Mouse (Mus musculus) liver, embryonic 18 days (tissue): ENCODE measurements around the gene Vmn1r124. TPM values are rescaled to one million over a fixed set of nuclear protein-coding genes. Genes with fewer than 3 reads are reported as not detected.

ENCODE experiments used
- polyA plus RNA-seq: library from polyadenylated mRNA; depleted of rRNA; stranded (reverse); fragments of >200 nt; gene quantifications from 2 replicates; pipeline ENCODE4 v1.2.3, GENCODE M21; 2012; rRNA removed

Gene Vmn1r124
- not detected in 2 replicates for polyA plus RNA-seq

GRCm38 (mm10) chr7:21260517-21260916 lies at the start of gene Vmn1r124:
Gene Vmn1r124 (minus strand): TSS chr7:21260617.

GRCm38 (mm10) chr7:21301367-21301766 lies 41.0 kb upstream of the Vmn1r124 start, which contains the start of gene Vmn1r126:
Gene Vmn1r126 (minus strand): TSS chr7:21301467.

GRCm38 (mm10) chr7:21271879-21272278 lies 11.5 kb upstream of the Vmn1r124 start, which contains the start of gene Vmn1r125:
Gene Vmn1r125 (plus strand): TSS chr7:21272179.

Other genes with a start within 250 kb of the Vmn1r124 start
- not detected in 2 replicates for gene Vmn1r119, start 248.2 kb downstream of the Vmn1r124 start, polyA plus RNA-seq
- gene Vmn1r120, start 206.8 kb downstream of the Vmn1r124 start, polyA plus RNA-seq: not detected in 2 replicates
- not detected in 2 replicates for gene Vmn1r121, start 162.1 kb downstream of the Vmn1r124 start, polyA plus RNA-seq
- not detected in 2 replicates for gene Vmn1r122, start 126.5 kb downstream of the Vmn1r124 start, polyA plus RNA-seq
- not detected in 2 replicates for gene Vmn1r123, start 98.4 kb downstream of the Vmn1r124 start, polyA plus RNA-seq
- not detected in 2 replicates for gene Gm5157, start 70.2 kb downstream of the Vmn1r124 start, polyA plus RNA-seq
- gene Vmn1r125, start 11.6 kb upstream of the Vmn1r124 start, polyA plus RNA-seq: not detected in 2 replicates
- gene Vmn1r126, start 40.9 kb upstream of the Vmn1r124 start, polyA plus RNA-seq: not detected in 2 replicates
- not detected in 2 replicates for gene Vmn1r127, start 59.2 kb upstream of the Vmn1r124 start, polyA plus RNA-seq
- not detected in 2 replicates for gene Vmn1r128, start 88.8 kb upstream of the Vmn1r124 start, polyA plus RNA-seq
- gene Vmn1r129, start 100.7 kb upstream of the Vmn1r124 start, polyA plus RNA-seq: not detected in 2 replicates
- not detected in 2 replicates for gene Gm6882, start 172.1 kb upstream of the Vmn1r124 start, polyA plus RNA-seq